Mouse (Mus musculus) stomach, embryonic 14.5 days (tissue): Measurements from ENCODE around the gene Vps13c. TPM values are rescaled to one million over a fixed set of nuclear protein-coding genes. Genes with fewer than 3 reads are reported as not detected.
A peak's percentile ranks its signal among the peaks of the same experiment; 100 is the strongest.

ENCODE experiments used
- ATAC-seq: fragments of 200-750 bp; cut with Nextera tagmentation; 2 replicates; pipeline ENCODE4 v1.8.0; 2017; ENCODE audit warnings: low read depth, moderate TSS enrichment; ENCODE audit not compliant: insufficient number of reproducible peaks, insufficient read depth, low FRiP score
- H3K27ac ChIP-seq: fragments of 300-500 bp; sonication (generic); 2 replicates; pipeline ENCODE4 v1.5.1; 2014; ENCODE audit warnings: mild to moderate bottlenecking, low read length, moderate library complexity, mixed read lengths
- H3K27me3 ChIP-seq: fragments of 300-500 bp; sonication (generic); 2 replicates; pipeline ENCODE4 v1.6.1; 2014; ENCODE audit warnings: low read length, control low read depth, mixed read lengths; ENCODE audit not compliant: control insufficient read depth, insufficient read depth
- H3K36me3 ChIP-seq: fragments of 300-500 bp; sonication (generic); 2 replicates; pipeline ENCODE4 v1.6.1; 2014; ENCODE audit warnings: mild to moderate bottlenecking, control low read depth, low read length, moderate library complexity, mixed read lengths; ENCODE audit not compliant: control insufficient read depth, insufficient read depth
- H3K4me1 ChIP-seq: fragments of 300-500 bp; sonication (generic); 2 replicates; pipeline ENCODE4 v1.6.1; 2014; ENCODE audit warnings: low read length, control low read depth, mixed read lengths; ENCODE audit not compliant: control insufficient read depth, insufficient read depth
- H3K4me2 ChIP-seq: fragments of 300-500 bp; sonication (generic); replicated peaks from 2 replicates; pipeline ENCODE4 v1.6.1; 2014; ENCODE audit warnings: low read depth, low read length, control low read depth
- H3K4me3 ChIP-seq: fragments of 300-500 bp; sonication (generic); 2 replicates; pipeline ENCODE4 v1.5.1; 2014; ENCODE audit warnings: low read depth, low read length, control low read depth
- H3K9ac ChIP-seq: fragments of 300-500 bp; sonication (generic); replicated peaks from 2 replicates; pipeline ENCODE4 v1.6.1; 2014; ENCODE audit warnings: low read depth, mild to moderate bottlenecking, control low read depth, low read length, moderate library complexity, mixed read lengths
- H3K9me3 ChIP-seq: fragments of 300-500 bp; sonication (generic); 2 replicates; pipeline ENCODE4 v1.6.1; 2016; ENCODE audit warnings: low read depth, low read length, control low read depth; ENCODE audit not compliant: control insufficient read depth
- WGBS: fragments of 180-500 bp; shearing (Covaris S2); extraction: QIAGEN DNeasy Blood & Tissue Kit; methylation state at CpG from one replicate; pipeline ENCODE4 v1.1.7; 2014; 5-methylcytosine and 5-hydroxymethylcytosine counted together
- polyA plus RNA-seq: library from polyadenylated mRNA; unstranded; fragments of >200 nt; fragmentation: Nextera tagmentation; extraction: Ambion mirVana; gene quantifications from 2 replicates; pipeline ENCODE4 v1.2.1, GENCODE M21; 2014

Vps13c gene
- polyA plus RNA-seq = 11.4 and 12.5 TPM in 2 replicates

DNA sequence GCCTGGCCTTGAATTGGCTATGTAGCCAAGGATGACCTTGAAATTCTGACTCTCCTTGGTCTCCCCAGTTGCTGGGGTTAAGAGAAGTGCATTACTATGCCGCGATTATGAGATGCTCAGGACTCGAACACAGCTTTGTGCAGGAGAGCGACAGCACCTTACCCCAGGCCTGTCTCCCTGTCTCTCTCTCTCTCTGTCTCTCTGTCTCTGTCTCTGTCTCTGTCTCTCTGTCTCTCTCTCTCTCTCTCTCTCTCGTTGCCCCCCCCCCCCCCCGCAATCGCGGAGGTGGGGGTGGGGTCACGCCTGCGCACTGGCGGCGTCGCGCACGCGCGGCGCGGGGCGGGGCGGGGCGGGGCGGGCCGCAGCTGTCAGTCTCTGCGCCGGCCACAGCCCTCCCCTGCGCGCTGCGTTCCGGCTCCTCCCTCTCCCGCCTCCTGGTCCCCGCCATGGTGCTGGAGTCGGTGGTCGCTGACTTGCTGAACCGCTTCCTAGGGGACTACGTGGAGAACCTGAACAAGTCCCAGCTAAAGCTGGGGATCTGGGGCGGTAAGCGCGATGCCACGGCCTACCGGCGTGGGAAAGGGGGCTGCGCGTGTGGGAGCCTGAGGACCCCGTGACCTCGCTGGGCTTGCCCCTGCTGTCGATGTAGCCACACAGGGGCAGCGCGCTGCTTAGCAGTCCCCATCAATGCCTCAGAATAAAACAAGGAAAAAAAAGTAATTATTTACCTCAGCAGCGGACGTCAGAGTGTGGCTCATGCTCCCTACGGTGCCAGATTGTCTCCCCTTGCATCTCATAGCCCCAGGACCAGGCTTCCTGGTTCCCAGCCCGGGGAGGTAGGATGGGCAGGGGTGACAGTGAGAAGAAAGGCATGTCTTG, at the start of gene Vps13c:
Gene Vps13c (plus strand): TSS at position 416 of the 879 bp plus-strand sequence.
- no peaks in the 10 kb centered on the region for H3K9me3 ChIP-seq
- under 1% methylated on average over 51 of the region's 53 CpGs for WGBS
- peak within 1 kb of the TSS; percentile 21; the same call in 1 of the 2 replicates for H3K27ac ChIP-seq

DNA sequence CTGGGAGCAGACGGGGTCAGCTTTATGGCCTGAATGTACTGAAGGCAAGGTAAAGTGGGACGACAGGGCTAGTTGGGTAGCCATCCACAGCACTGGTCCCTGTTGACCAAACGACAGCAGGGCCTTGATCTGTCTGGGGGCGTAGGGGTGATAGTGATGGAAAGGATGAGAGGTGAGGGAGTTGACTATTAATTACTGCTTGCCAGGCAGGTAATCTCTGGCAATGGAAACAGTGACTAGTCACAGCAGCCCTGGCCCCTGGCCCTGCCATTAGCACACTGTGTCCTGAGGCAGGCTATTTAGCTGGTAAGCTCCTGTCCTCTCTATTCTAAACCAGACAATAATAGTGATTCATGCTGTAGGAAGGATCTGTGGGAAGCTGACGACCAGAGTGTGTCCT, 47.8 kb upstream of the Vps13c start:
- Histone ChIP-seq H3K4me1 (0 out of 2 replicates have a peak, but pooled peaks cover 3% of the 10 kb centered on the region), H3K9me3 (no peaks in the 10 kb centered on the region), H3K9ac (no peak overlapping the region), H3K4me3 (no peak overlapping the region), H3K27me3 (no peaks in the 10 kb centered on the region), H3K4me2 (no peak overlapping the region), H3K27ac (no peak overlapping the region), H3K36me3 (no peaks in the 10 kb centered on the region)
- WGBS = 63% methylated on average over 5 of the region's 5 CpGs
- no peak for ATAC-seq

More for the DNA sequence above, at the start of gene Vps13c:
- peak; percentile 95 for ATAC-seq
- peak within 1 kb of the TSS; percentile 60 for H3K9ac ChIP-seq
- no peaks in the 10 kb centered on the region for H3K36me3 ChIP-seq
- H3K4me3 ChIP-seq = peak within 1 kb of the TSS; percentile 68
- peaks cover 10% of the 10 kb centered on the region for H3K4me1 ChIP-seq
- H3K4me2 ChIP-seq = peak within 1 kb of the TSS; percentile 79
- no peaks in the 10 kb centered on the region for H3K27me3 ChIP-seq

DNA sequence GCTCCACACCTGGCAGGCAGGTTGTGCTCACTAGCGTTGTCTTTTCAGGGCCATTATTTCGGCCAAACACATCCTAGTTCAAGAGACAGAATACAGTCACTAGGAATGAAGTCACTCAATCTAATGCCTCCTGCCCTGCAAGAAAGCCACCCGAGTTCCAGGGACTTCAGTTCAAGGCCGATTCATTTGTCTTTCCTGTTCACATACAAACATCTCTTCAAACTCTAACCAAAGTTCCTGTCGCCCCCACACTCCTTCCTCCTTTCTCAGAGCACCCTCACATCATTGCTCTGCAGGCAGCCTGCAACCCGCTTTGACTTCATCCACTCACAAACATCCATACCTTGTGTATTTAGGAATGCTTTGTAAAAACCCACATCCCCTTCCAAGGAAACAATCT, 46.7 kb upstream of the Vps13c start:
- Histone ChIP-seq H3K4me1 (0 out of 2 replicates have a peak, but pooled peaks cover 3% of the 10 kb centered on the region), H3K4me3 (no peak overlapping the region), H3K36me3 (no peaks in the 10 kb centered on the region), H3K27me3 (no peaks in the 10 kb centered on the region), H3K9ac (no peak overlapping the region), H3K27ac (no peak overlapping the region), H3K4me2 (no peak overlapping the region), H3K9me3 (no peaks in the 10 kb centered on the region)
- WGBS = 73% methylated on average over 6 of the region's 6 CpGs
- ATAC-seq = no peak

DNA sequence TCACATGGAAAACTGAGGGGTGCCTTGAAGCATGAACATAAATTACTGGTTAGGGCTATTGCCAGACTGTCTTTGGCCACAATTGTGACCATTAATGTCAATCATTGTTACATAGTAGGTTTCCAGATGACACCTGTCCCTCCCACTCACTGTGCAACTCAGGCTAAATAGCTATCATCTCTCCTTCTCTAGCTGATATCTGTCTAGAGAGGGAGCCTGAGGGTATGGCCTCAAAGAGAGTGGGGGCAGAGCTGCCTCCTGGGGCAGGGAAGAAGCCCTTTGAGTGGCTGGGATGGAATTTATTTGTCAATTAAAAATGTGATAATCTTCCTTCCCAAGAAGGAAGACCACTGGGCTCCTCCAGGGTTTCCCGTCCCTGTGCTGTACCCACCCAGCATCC, 46.0 kb upstream of the Vps13c start:
- Histone ChIP-seq H3K4me1 (0 out of 2 replicates have a peak, but pooled peaks cover 3% of the 10 kb centered on the region), H3K4me3 (no peak overlapping the region), H3K36me3 (no peaks in the 10 kb centered on the region), H3K9me3 (no peaks in the 10 kb centered on the region), H3K27me3 (no peaks in the 10 kb centered on the region), H3K9ac (no peak overlapping the region), H3K4me2 (no peak overlapping the region), H3K27ac (no peak overlapping the region)
- no peak for ATAC-seq
- WGBS = 64% methylated on average over 1 of the region's 1 CpGs

DNA sequence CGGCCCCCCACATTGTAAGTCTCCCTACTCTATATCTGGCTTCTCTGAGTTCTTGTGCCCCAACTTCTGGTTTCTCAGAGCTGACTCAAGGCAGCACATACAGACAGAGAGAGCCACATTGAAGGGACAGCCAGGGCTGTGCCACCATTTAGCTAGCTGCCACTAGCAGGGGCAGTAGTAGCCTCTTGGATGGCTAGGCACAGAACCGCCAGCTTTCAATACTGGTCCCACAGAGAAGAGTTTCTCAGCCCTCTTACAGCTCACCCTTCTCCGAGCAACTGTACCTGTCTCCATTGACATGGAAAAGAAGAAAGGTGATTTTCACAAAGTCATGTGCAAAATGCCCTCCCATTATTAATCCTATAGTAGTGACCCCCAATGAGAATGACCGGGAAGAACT, 45.5 kb upstream of the Vps13c start:
- H3K27ac ChIP-seq = no peak overlapping the region
- H3K27me3 ChIP-seq = no peaks in the 10 kb centered on the region
- no peak for ATAC-seq
- 0 out of 2 replicates have a peak, but pooled peaks cover 3% of the 10 kb centered on the region for H3K4me1 ChIP-seq
- no peak overlapping the region for H3K9ac ChIP-seq
- no peaks in the 10 kb centered on the region for H3K9me3 ChIP-seq
- 83% methylated on average over 4 of the region's 4 CpGs for WGBS
- H3K36me3 ChIP-seq = no peaks in the 10 kb centered on the region
- H3K4me3 ChIP-seq = no peak overlapping the region
- no peak overlapping the region for H3K4me2 ChIP-seq

DNA sequence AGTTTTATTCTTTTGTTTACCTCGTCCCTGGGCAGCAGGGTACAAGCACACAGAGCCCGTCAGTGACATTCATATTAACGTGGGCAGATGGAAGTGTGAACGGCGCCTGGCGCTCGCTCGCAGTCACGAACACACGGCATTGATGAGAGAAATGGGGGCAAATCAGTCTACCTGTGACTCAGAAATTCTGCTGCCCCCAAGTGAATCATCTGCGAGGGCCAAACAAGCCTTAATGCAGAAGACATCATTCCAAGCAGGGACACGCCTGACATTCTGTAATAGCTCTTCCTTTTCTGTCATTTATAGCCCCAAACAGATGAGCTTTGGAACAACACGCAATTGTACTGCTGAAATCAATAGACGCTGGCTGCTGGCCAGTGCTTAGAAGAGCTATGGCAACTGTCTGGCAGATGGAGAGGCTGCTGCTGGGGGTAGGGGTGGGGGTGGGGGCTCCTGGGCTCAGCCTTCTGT, 45.0 kb upstream of the Vps13c start:
- H3K36me3 ChIP-seq = no peaks in the 10 kb centered on the region
- peak; percentile 42; the same call in 1 of the 2 replicates for ATAC-seq
- no peak overlapping the region for H3K4me3 ChIP-seq
- H3K9ac ChIP-seq = no peak overlapping the region
- no peaks in the 10 kb centered on the region for H3K9me3 ChIP-seq
- no peak overlapping the region for H3K27ac ChIP-seq
- H3K4me1 ChIP-seq = 0 out of 2 replicates have a peak, but pooled peaks cover 3% of the 10 kb centered on the region
- WGBS = 61% methylated on average over 14 of the region's 14 CpGs
- no peak overlapping the region for H3K4me2 ChIP-seq
- no peaks in the 10 kb centered on the region for H3K27me3 ChIP-seq

DNA sequence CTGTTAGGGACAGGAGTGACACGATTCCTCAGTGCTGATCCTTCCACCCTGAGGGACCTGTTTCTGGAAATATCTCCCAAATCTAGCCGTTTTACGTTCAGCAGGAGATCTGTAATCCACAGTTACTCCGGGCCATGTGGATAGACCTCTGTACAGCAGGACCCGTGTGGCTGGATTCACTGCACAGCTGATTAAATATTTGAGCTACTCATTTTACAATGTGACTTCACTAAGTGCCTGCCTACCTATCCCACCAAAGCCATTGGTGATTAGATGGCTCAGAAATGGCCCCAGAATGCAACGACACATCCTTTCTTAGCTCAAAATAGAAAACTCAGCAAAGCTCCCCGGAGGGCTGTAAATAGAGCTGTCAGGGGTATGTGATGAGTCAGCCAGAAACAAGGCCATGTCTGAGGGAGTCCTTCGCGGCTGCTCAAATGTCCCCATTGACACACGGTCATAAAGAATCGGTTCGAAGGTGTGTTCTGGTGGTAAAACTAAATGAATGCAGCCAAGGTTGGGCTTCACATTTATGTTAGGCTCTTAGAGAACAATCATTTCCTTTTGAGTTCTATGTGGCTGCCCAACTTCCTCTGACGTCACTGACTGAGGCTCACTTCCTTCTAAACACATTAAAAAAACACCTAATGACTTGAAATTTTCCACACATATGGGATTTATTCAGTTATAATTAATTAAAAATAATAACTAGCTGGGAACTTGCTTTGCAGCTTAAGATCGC, 40.9 kb upstream of the Vps13c start:
- Histone ChIP-seq H3K4me1 (0 out of 2 replicates have a peak, but pooled peaks cover 3% of the 10 kb centered on the region), H3K27ac (no peak overlapping the region), H3K36me3 (no peaks in the 10 kb centered on the region), H3K4me2 (no peak overlapping the region), H3K9ac (no peak overlapping the region), H3K27me3 (no peaks in the 10 kb centered on the region), H3K4me3 (no peak overlapping the region), H3K9me3 (no peaks in the 10 kb centered on the region)
- ATAC-seq = no peak
- 52% methylated on average over 14 of the region's 14 CpGs for WGBS

DNA sequence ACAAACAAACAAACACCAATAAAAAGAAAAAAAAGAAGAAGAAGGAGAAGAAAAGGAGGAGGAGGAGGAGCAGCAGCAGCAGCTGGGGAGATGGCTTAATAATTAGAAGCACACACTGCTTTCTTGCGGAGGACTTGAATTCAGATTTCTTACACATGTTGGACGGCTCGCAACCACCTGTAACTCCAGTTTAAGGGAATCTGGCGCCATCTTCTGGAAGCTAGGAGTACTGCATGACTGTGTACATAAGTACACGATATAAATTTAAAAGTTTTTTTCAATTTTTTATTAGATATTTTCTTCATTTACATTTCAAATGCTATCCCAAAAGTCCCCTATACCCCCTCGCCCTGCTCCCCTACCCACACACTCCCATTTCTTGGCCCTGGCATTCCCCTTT, 38.0 kb upstream of the Vps13c start:
- WGBS = 38% methylated on average over 6 of the region's 6 CpGs
- Histone ChIP-seq H3K4me3 (no peak overlapping the region), H3K4me1 (no peaks in the 10 kb centered on the region), H3K9ac (no peak overlapping the region), H3K27ac (no peak overlapping the region), H3K36me3 (no peaks in the 10 kb centered on the region), H3K4me2 (no peak overlapping the region), H3K27me3 (no peaks in the 10 kb centered on the region), H3K9me3 (no peaks in the 10 kb centered on the region)
- ATAC-seq = no peak
